Mouse (Mus musculus): Measurements from ENCODE around the gene Atp2b1. TPM values are rescaled to one million over a fixed set of nuclear protein-coding genes. Genes with fewer than 3 reads are reported as not detected.
A peak's percentile ranks its signal among the peaks of the same experiment; 100 is the strongest.

The Atp2b1 gene
- total and polyA plus RNA-seq, 3 experiments = 25.0 to 41.7 (median 31.7) TPM

DNA sequence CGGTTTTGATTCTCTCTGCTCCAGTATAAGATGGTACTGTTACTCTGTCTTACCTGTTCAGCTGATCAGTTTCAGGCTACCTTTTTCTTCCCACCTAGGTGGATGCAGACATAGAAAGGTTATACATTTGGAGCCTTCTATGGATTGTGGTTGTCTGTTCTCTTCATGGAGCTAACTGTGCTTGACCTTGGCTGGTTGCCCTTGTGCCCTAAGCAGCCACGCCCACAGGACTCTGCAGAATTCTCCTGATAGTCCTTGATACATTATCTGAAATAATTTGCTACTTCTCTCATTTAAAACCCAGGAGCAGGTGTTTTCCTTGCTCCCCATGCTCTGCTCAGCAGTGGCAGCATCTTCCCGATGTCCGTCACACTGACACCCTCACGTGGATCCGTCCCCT is 61.4 kb downstream of the Atp2b1 start:
- Histone ChIP-seq H3K4me2 (ENCODE audit: insufficient read depth, low read depth, poor library complexity, severe bottlenecking) (no peak overlapping the region), H3K27me3 (replicated peaks) (no peaks in the 10 kb centered on the region), H3K9me3 (replicated peaks; ENCODE audit: low read length) (no peaks in the 10 kb centered on the region), H3K4me3 (replicated peaks in 1 of 3; ENCODE audit: low read depth in 2 of 3, low read length in 2 of 3, poor library complexity in 1 of 3) (no peak overlapping the region), H3K36me3 (replicated peaks in 1 of 2; ENCODE audit: control insufficient read depth in 1 of 2, insufficient read depth in 1 of 2, low read length in 1 of 2) (peaks cover 4 to 24% of the 10 kb centered on the region in 2 experiments), H3K27ac (ENCODE audit: insufficient read depth, low read depth) (no peak overlapping the region), H3K79me2 (replicated peaks; ENCODE audit: control insufficient read depth, extremely low read depth, insufficient read depth, poor library complexity, severe bottlenecking) (peaks cover 37% of the 10 kb centered on the region), H3K9ac (ENCODE audit: insufficient read depth, low read depth) (no peak overlapping the region), H3K4me1 (ENCODE audit: control insufficient read depth in 1 of 2, insufficient read depth in 2 of 2) (peaks cover 19 to 91% of the 10 kb centered on the region in 2 experiments)
- dilution Hi-C loops (cut with MboI; ENCODE audit: extremely low pct_ligation_motif_present, extremely low pct_unique_long_range_greater_than_20kb, low sequenced_read_pairs) (no loop called here), in situ Hi-C loops (cut with MboI; ENCODE audit: low pct_ligation_motif_present, low pct_unique_long_range_greater_than_20kb, low sequenced_read_pairs) (no loop called here)
- TF ChIP-seq RCOR1 (conservative IDR thresholded peaks at IDR 0.05; ENCODE audit: low read depth, low read length) (no peak), POLR2A (IDR thresholded peaks at IDR 0.05; ENCODE audit: low read depth, low read length) (no peak), POLR2AphosphoS2 (IDR thresholded peaks at IDR 0.05; ENCODE audit: low read depth, low read length) (no peak), ZKSCAN1 (IDR thresholded peaks at IDR 0.05; ENCODE audit: borderline replicate concordance, low read depth, low read length) (no peak), ZNF384 (IDR thresholded peaks at IDR 0.05; ENCODE audit: low read depth, low read length) (no peak), GABPA (IDR thresholded peaks at IDR 0.05; ENCODE audit: insufficient replicate concordance, low read depth, low read length) (no peak), CTCF (conservative IDR thresholded peaks at IDR 0.05 in 1 of 2, IDR thresholded peaks at IDR 0.05 in 1 of 2; ENCODE audit: low read depth in 2 of 2, low read length in 2 of 2) (no peak), E2F4 (IDR thresholded peaks at IDR 0.05; ENCODE audit: insufficient replicate concordance, low read depth, low read length) (no peak), KAT2A (IDR thresholded peaks at IDR 0.05; ENCODE audit: insufficient replicate concordance, low read length) (no peak), MYC (IDR thresholded peaks at IDR 0.05; ENCODE audit: low read depth, low read length) (no peak), JUND (conservative IDR thresholded peaks at IDR 0.05; ENCODE audit: low read depth, low read length) (no peak), SMC3 (IDR thresholded peaks at IDR 0.05; ENCODE audit: low read depth, low read length) (no peak), ZMIZ1 (IDR thresholded peaks at IDR 0.05; ENCODE audit: low read depth, low read length) (no peak), MAZ (IDR thresholded peaks at IDR 0.05; ENCODE audit: low read depth, low read length) (no peak), BHLHE40 (IDR thresholded peaks at IDR 0.05; ENCODE audit: low read depth, low read length) (no peak), TCF12 (IDR thresholded peaks at IDR 0.05; ENCODE audit: low read depth, low read length) (no peak)
- no peak for DNase-seq (ENCODE audit: extremely low read depth)

- Histone ChIP-seq H3K9me3 (replicated peaks; ENCODE audit: low read length) (no peaks in the 10 kb centered on the region), H3K27ac (ENCODE audit: insufficient read depth, low read depth) (peak overlapping the region; percentile 30; the same call in 1 of the 2 replicates), H3K79me2 (replicated peaks; ENCODE audit: control insufficient read depth, extremely low read depth, insufficient read depth, poor library complexity, severe bottlenecking) (peaks cover 32% of the 10 kb centered on the region), H3K4me3 (replicated peaks in 1 of 3; ENCODE audit: low read depth in 2 of 3, low read length in 2 of 3, poor library complexity in 1 of 3) (no peak overlapping the region), H3K4me2 (ENCODE audit: insufficient read depth, low read depth, poor library complexity, severe bottlenecking) (peak overlapping the region; percentile 79), H3K4me1 (ENCODE audit: control insufficient read depth in 1 of 2, insufficient read depth in 2 of 2) (peaks cover 19 to 81% of the 10 kb centered on the region in 2 experiments), H3K9ac (ENCODE audit: insufficient read depth, low read depth) (peak overlapping the region; percentile 20), H3K36me3 (replicated peaks in 1 of 2; ENCODE audit: control insufficient read depth in 1 of 2, insufficient read depth in 1 of 2, low read length in 1 of 2) (peaks cover 6 to 24% of the 10 kb centered on the region in 2 experiments), H3K27me3 (replicated peaks) (no peaks in the 10 kb centered on the region)
- TF ChIP-seq MAZ (IDR thresholded peaks at IDR 0.05; ENCODE audit: low read depth, low read length) = no peak
- no peak for TF ChIP-seq ZKSCAN1 (IDR thresholded peaks at IDR 0.05; ENCODE audit: borderline replicate concordance, low read depth, low read length)
- no peak for TF ChIP-seq NRF1 (IDR thresholded peaks at IDR 0.05; ENCODE audit: low read depth, low read length)
- TF ChIP-seq SIN3A (IDR thresholded peaks at IDR 0.05; ENCODE audit: low read length) = peak; percentile 70; the same call in 1 of the 2 replicates
- 0 out of 2 replicates have a peak, but pooled peaks have one; percentile 33 for TF ChIP-seq RCOR1 (conservative IDR thresholded peaks at IDR 0.05; ENCODE audit: low read depth, low read length)
- TF ChIP-seq POLR2A (IDR thresholded peaks at IDR 0.05; ENCODE audit: low read depth, low read length) = no peak
- TF ChIP-seq TBP (conservative IDR thresholded peaks at IDR 0.05; ENCODE audit: low read depth, low read length) = no peak
- TF ChIP-seq MXI1 (IDR thresholded peaks at IDR 0.05; ENCODE audit: low read depth, low read length) = peak; percentile 48; the same call in 1 of the 2 replicates
- TF ChIP-seq JUND (conservative IDR thresholded peaks at IDR 0.05; ENCODE audit: low read depth, low read length) = peak; percentile 42; the same call in 1 of the 2 replicates
- no peak for TF ChIP-seq CTCF (conservative IDR thresholded peaks at IDR 0.05 in 1 of 2, IDR thresholded peaks at IDR 0.05 in 1 of 2; ENCODE audit: low read depth in 2 of 2, low read length in 2 of 2)
- 0 out of 2 replicates have a peak, but pooled peaks have one; percentile 51 for TF ChIP-seq MYC (IDR thresholded peaks at IDR 0.05; ENCODE audit: low read depth, low read length)
- TF ChIP-seq ETS1 (conservative IDR thresholded peaks at IDR 0.05; ENCODE audit: low read depth, low read length) = 0 out of 2 replicates have a peak, but pooled peaks have one; percentile 17
- peak; percentile 81 for TF ChIP-seq IRF4 (IDR thresholded peaks at IDR 0.05; ENCODE audit: low read depth, low read length)
- no peak for TF ChIP-seq CHD1 (IDR thresholded peaks at IDR 0.05; ENCODE audit: low read depth, low read length)
- TF ChIP-seq EP300 (IDR thresholded peaks at IDR 0.05; ENCODE audit: low read length) = peak; percentile 68
- no peak for TF ChIP-seq ELF1 (IDR thresholded peaks at IDR 0.05; ENCODE audit: low read depth, low read length)
- TF ChIP-seq E2F4 (IDR thresholded peaks at IDR 0.05; ENCODE audit: insufficient replicate concordance, low read depth, low read length) = no peak
- dilution Hi-C loops (cut with MboI; ENCODE audit: extremely low pct_ligation_motif_present, extremely low pct_unique_long_range_greater_than_20kb, low sequenced_read_pairs) (no loop called here), in situ Hi-C loops (cut with MboI; ENCODE audit: low pct_ligation_motif_present, low pct_unique_long_range_greater_than_20kb, low sequenced_read_pairs) (no loop called here)
- peak; percentile 53 for DNase-seq (ENCODE audit: extremely low read depth)
Observed at GRCm38 (mm10) chr10:98976877-98977494, 62.8 kb downstream of the Atp2b1 start.

Measured in CH12.LX (cell line).